Mouse (Mus musculus) liver, adult 2 months (tissue): ENCODE data around the gene Hdac7. TPM values are rescaled to one million over a fixed set of nuclear protein-coding genes. Genes with fewer than 3 reads are reported as not detected.

Source experiments
- DNase-seq: peaks from one replicate; pipeline ENCODE4 v3.0.0-alpha.2; 2011; ENCODE audit warnings: low read depth, low spot score; ENCODE audit errors: extremely low read depth
- H3K27ac ChIP-seq: fragments of 200-500 bp; replicated peaks from 2 replicates; pipeline ENCODE4 v1.5.1; 2012; ENCODE audit warnings: low read depth, mild to moderate bottlenecking, control low read depth, inconsistent platforms, low read length; ENCODE audit not compliant: insufficient read depth
- H3K27me3 ChIP-seq: fragments of 200-500 bp; 2 replicates; pipeline ENCODE4 v1.6.1; 2012; ENCODE audit warnings: mild to moderate bottlenecking, moderate library complexity, low read length, inconsistent platforms; ENCODE audit not compliant: control insufficient read depth, insufficient read depth
- H3K36me3 ChIP-seq: fragments of 200-500 bp; 2 replicates; pipeline ENCODE4 v1.6.1; 2012; ENCODE audit warnings: low read length, inconsistent platforms; ENCODE audit not compliant: control insufficient read depth, insufficient read depth
- H3K4me1 ChIP-seq: fragments of 200-500 bp; 2 replicates; pipeline ENCODE4 v1.6.1; 2011; ENCODE audit warnings: low read length; ENCODE audit not compliant: control insufficient read depth, insufficient read depth
- H3K4me3 ChIP-seq: fragments of 200-500 bp; 2 replicates; pipeline ENCODE4 v1.5.1; 2011; ENCODE audit warnings: low read depth, mild to moderate bottlenecking, control low read depth, low read length, moderate library complexity; ENCODE audit not compliant: insufficient read depth
- H3K79me2 ChIP-seq: fragments of 200-500 bp; 2 replicates; pipeline ENCODE4 v1.6.1; 2012; ENCODE audit warnings: inconsistent platforms, mild to moderate bottlenecking, low read length, moderate library complexity; ENCODE audit not compliant: control insufficient read depth, insufficient read depth
- H3K9ac ChIP-seq: fragments of 200-500 bp; 2 replicates; pipeline ENCODE4 v1.6.1; 2012; ENCODE audit warnings: low read depth, mild to moderate bottlenecking, control low read depth, inconsistent platforms, low read length
- CTCF ChIP-seq: fragments of 200-500 bp; IDR thresholded peaks from 2 replicates; pipeline ENCODE4 v1.5.1; 2011; ENCODE audit warnings: low read depth, low read length, control low read depth
- POLR2A ChIP-seq: fragments of 200-500 bp; IDR thresholded peaks from 2 replicates; pipeline ENCODE4 v1.6.1; 2011; ENCODE audit warnings: low read length, control low read depth; ENCODE audit not compliant: insufficient read depth; ENCODE audit errors: extremely low read depth
- WGBS: fragments of 180-500 bp; shearing (Covaris S2); methylation state at CpG from one replicate; pipeline ENCODE4 v1.1.7; 2018; 5-methylcytosine and 5-hydroxymethylcytosine counted together
- polyA plus RNA-seq: library from polyadenylated mRNA; depleted of rRNA; stranded (reverse); fragments of >200 nt; gene quantifications from 2 replicates; pipeline ENCODE4 v1.2.3, GENCODE M21; 2012
- total RNA-seq: library from RNA; depleted of rRNA; stranded (reverse); fragments of >200 nt; gene quantifications from 2 replicates; pipeline ENCODE4 v1.2.3, GENCODE M21; 2014

The Hdac7 gene
- total and polyA plus RNA-seq, 2 experiments = 2.5 to 9.5 TPM

DNA sequence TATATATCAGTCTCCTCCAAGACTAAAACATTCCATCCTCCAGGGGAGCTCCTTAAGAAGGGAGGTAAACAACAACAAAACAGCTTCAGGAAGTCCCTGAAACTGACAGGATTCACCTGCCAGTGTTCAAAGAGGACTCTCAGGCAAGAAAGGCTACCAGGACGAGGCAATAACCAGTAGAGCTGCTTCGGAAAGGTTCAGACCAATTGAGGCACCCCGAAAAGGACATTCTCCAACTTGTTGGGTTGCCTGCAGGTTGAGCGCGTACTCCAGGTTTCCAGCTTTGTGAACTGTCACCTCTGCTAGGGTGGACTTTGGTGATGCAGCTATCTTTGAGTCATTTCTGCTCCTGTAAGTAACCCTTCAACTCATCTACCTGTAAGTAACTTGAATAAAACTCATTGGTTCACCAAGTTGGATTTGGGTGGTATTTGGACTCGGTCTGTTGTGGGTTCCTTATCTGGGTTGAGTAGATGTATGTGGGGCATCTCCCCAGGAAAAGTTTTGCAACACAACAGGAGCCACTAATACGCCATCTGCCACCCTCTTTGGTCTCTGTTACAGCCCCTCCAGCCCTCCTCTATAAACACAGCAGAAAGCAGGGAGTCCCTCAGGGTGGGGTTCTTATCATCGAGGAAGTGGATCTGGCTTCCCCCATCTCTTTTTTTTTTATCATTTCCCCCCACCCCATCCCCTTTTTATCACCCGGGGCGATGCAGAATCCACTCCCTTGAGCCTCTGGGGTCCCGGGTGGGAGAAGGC lies 2.0 kb upstream of the Hdac7 start:
- Histone ChIP-seq H3K4me3 (no peak overlapping the region), H3K27me3 (no peaks in the 10 kb centered on the region), H3K4me1 (no peaks in the 10 kb centered on the region), H3K36me3 (no peaks in the 10 kb centered on the region), H3K9ac (no peak overlapping the region), H3K79me2 (no peaks in the 10 kb centered on the region), H3K27ac (no peak overlapping the region)
- DNase-seq = no peak
- TF ChIP-seq POLR2A (no peak), CTCF (no peak)
- 92% methylated on average over 11 of the region's 11 CpGs for WGBS

DNA sequence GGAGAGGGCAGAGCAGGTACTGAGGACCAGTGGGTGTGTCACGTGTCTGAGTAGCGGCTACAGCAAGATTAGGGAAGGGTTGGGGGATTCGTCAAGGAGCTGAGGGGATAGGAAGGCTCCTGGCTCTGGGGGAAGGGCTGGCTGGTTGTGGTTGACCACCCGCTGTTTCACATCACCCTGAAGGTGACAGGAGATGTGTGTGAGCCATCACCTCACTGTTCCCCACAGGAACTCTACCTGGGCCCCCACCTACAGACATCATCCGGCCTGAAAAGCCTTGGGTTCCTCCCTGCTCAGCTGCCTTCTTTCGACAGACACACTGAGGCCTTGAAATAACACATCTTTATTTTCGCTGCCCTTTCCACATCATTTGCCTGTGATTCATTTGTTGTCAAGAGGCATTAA lies 1.1 kb downstream of the Hdac7 start:
- Histone ChIP-seq H3K79me2 (no peaks in the 10 kb centered on the region), H3K27me3 (no peaks in the 10 kb centered on the region), H3K9ac (no peak overlapping the region), H3K4me1 (peaks cover 5% of the 10 kb centered on the region; the same call in 1 of the 2 replicates), H3K27ac (no peak overlapping the region), H3K4me3 (no peak overlapping the region), H3K36me3 (no peaks in the 10 kb centered on the region)
- no peak for DNase-seq
- WGBS = 81% methylated on average over 7 of the region's 7 CpGs
- TF ChIP-seq POLR2A (no peak), CTCF (no peak)

DNA sequence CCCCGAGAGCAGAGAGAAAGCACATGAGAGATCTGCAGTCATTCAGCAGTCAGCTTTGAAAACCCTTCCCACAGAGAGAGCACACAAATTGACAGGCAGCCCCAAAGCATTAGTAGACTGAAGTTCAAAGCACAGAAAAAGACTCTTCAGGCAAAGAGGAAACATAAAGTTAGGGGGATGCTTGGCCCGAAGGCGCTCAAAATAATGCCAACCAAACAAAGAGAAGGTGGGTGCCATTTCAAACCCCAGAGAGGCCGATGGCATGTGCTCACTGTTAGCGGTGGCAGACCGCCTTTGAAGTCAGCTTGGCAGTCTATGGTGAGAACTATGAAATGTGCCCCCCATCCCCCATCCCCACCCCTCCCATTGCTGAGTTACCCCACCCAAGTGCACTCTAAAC lies 2.2 kb downstream of the Hdac7 start:
- no peaks in the 10 kb centered on the region for H3K36me3 ChIP-seq
- no peak overlapping the region for H3K4me3 ChIP-seq
- no peaks in the 10 kb centered on the region for H3K27me3 ChIP-seq
- DNase-seq = no peak
- no peak overlapping the region for H3K9ac ChIP-seq
- peaks cover 5% of the 10 kb centered on the region; the same call in 1 of the 2 replicates for H3K4me1 ChIP-seq
- no peaks in the 10 kb centered on the region for H3K79me2 ChIP-seq
- 89% methylated on average over 6 of the region's 6 CpGs for WGBS
- no peak overlapping the region for H3K27ac ChIP-seq
- TF ChIP-seq POLR2A (no peak), CTCF (no peak)

DNA sequence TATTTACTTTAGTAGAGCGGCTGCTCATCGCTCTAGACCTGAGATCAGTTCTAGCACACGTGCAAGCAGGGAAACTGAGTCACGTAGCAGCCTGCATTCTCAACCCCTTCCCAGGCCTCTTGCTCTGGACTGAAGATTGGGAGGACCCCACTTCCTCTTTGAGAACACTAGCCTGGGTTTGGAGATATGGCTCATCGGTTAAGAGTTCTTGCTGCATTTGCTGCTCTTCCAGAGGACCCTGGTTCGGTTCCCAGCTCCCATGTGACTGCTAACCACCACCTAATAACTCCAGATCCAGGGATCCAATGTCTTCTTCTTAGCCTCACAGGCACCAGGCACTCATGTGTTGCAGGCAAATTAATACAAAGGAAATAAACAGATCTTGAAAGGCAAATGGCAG lies 2.9 kb downstream of the Hdac7 start:
- DNase-seq = no peak
- no peak for TF ChIP-seq POLR2A
- TF ChIP-seq CTCF = no peak
- WGBS = 92% methylated on average over 6 of the region's 6 CpGs

GRCm38 (mm10) chr15:97840781-97841180 lies 3.5 kb downstream of the Hdac7 start:
- WGBS = 73% methylated on average over 1 of the region's 1 CpGs
- H3K36me3 ChIP-seq = no peaks in the 10 kb centered on the region
- H3K79me2 ChIP-seq = no peaks in the 10 kb centered on the region
- no peak overlapping the region for H3K27ac ChIP-seq
- H3K9ac ChIP-seq = no peak overlapping the region
- no peak for DNase-seq
- H3K27me3 ChIP-seq = no peaks in the 10 kb centered on the region
- peaks cover 8% of the 10 kb centered on the region for H3K4me1 ChIP-seq
- H3K4me3 ChIP-seq = no peak overlapping the region
- TF ChIP-seq POLR2A (no peak), CTCF (no peak)

More for the DNA sequence above, 2.9 kb downstream of the Hdac7 start:
- Histone ChIP-seq H3K79me2 (no peaks in the 10 kb centered on the region), H3K9ac (no peak overlapping the region), H3K27ac (no peak overlapping the region), H3K27me3 (no peaks in the 10 kb centered on the region), H3K4me1 (peaks cover 8% of the 10 kb centered on the region), H3K36me3 (no peaks in the 10 kb centered on the region), H3K4me3 (no peak overlapping the region)

- Histone ChIP-seq H3K4me1 (peaks cover 8% of the 10 kb centered on the region), H3K27me3 (no peaks in the 10 kb centered on the region), H3K27ac (peak overlapping the region; percentile 14), H3K4me3 (no peak overlapping the region), H3K79me2 (no peaks in the 10 kb centered on the region), H3K36me3 (no peaks in the 10 kb centered on the region), H3K9ac (no peak overlapping the region)
- peak; percentile 22 for DNase-seq
- 0 out of 2 replicates have a peak, but pooled peaks have one; percentile 38 for TF ChIP-seq CTCF
- TF ChIP-seq POLR2A = no peak
- 74% methylated on average over 3 of the region's 3 CpGs for WGBS
These were observed 4.3 kb downstream of the Hdac7 start for GRCm38 (mm10) chr15:97839991-97840455.
